Comparison of ENCODE assay signal across 9 mouse cellular contexts in the genomic region with DNA sequence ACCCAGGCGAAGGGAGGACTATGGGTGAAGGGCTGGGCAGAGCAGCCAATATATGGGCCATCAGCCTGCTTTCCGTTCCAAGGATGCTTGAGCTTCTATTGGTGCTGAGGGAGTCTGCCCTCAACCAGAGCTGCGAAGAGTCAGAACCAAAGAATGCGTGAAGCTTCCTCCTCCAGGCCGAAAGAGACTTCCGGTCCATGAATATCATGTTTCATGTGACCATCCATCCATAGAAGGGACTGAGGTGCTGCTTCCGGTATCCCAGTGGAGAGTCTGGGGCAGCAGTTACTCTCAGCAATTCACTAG.
DNase-seq lines count a peak whose midpoint lies in the region; ATAC-seq and TF ChIP-seq lines count a peak whose summit lies in the region.
"Had no signal": no experiment of that assay in that cellular context is flagged by ENCODE, and none has a peak within 500 bp of the region (broad histone marks: within the 10 kb centered on the region; RNA-seq: fewer than 3 reads in every experiment).

No protein-coding gene starts in this region.

- TF ChIP-seq CTCF in heart, postnatal 0 days (IDR thresholded peaks at IDR 0.05; ENCODE audit: low read depth) = no peak
- no peak for TF ChIP-seq CTCF in stomach, postnatal 0 days (IDR thresholded peaks at IDR 0.05; ENCODE audit: low read depth)
- no peak for TF ChIP-seq CTCF in left cerebral cortex, adult 2 months (IDR thresholded peaks at IDR 0.05)

- H3K4me1 ChIP-seq in heart, postnatal 0 days (ENCODE audit: control insufficient read depth, insufficient read depth) = peaks cover 27% of the 10 kb centered on the region
- H3K4me1 ChIP-seq in stomach, embryonic 15.5 days = peaks cover 18% of the 10 kb centered on the region
- H3K4me1 ChIP-seq in stomach, postnatal 0 days (replicated peaks; ENCODE audit: control insufficient read depth, insufficient read depth) = peaks cover 3% of the 10 kb centered on the region; the same call in 1 of the 2 replicates
- peaks cover 33% of the 10 kb centered on the region for H3K4me1 ChIP-seq in hindbrain, embryonic 14.5 days (replicated peaks; ENCODE audit: control insufficient read depth, insufficient read depth, low read length)

- peak overlapping the region; percentile 1; the same call in 1 of the 2 replicates for H3K4me2 ChIP-seq in heart, postnatal 0 days (ENCODE audit: low read depth, low read length)
- H3K4me2 ChIP-seq in stomach, embryonic 15.5 days = peak overlapping the region; percentile 5; the same call in 1 of the 2 replicates
- H3K4me2 ChIP-seq in stomach, postnatal 0 days (replicated peaks; ENCODE audit: low read depth) = no peak overlapping the region
- peak overlapping the region; percentile 37; the same call in 1 of the 2 replicates for H3K4me2 ChIP-seq in hindbrain, embryonic 14.5 days (replicated peaks)

- no peak overlapping the region for H3K9ac ChIP-seq in heart, postnatal 0 days (replicated peaks; ENCODE audit: low read depth, low read length)
- H3K9ac ChIP-seq in stomach, embryonic 15.5 days = no peak overlapping the region
- no peak overlapping the region for H3K9ac ChIP-seq in stomach, postnatal 0 days (ENCODE audit: low read length)
- H3K9ac ChIP-seq in hindbrain, embryonic 14.5 days = no peak overlapping the region

- H3K9me3 ChIP-seq in heart, postnatal 0 days (replicated peaks; ENCODE audit: control insufficient read depth, low read length) = no peaks in the 10 kb centered on the region
- H3K9me3 ChIP-seq in stomach, embryonic 15.5 days = no peaks in the 10 kb centered on the region
- no peaks in the 10 kb centered on the region for H3K9me3 ChIP-seq in stomach, postnatal 0 days (ENCODE audit: control insufficient read depth, low read length)
- no peaks in the 10 kb centered on the region for H3K9me3 ChIP-seq in hindbrain, embryonic 14.5 days (ENCODE audit: control insufficient read depth, low read length)

- WGBS in heart, postnatal 0 days = 45% methylated on average over 7 of the region's 7 CpGs
- WGBS in stomach, embryonic 15.5 days = 50% methylated on average over 7 of the region's 7 CpGs
- 53% methylated on average over 7 of the region's 7 CpGs for WGBS in stomach, postnatal 0 days
- WGBS in hindbrain, embryonic 14.5 days = 59% methylated on average over 7 of the region's 7 CpGs

- no peak for DNase-seq in heart, postnatal 0 days (ENCODE audit: low spot score)
- DNase-seq in heart, adult 18-20 months = no peak
- no peak for DNase-seq in stomach, postnatal 0 days (ENCODE audit: low spot score)
- DNase-seq in hindbrain, embryonic 14.5 days (ENCODE audit: low spot score) = no peak
- no peak for DNase-seq in left cerebral cortex, adult 2 months (ENCODE audit: extremely low spot score in 1 of 2, low spot score in 2 of 2)
- no peak for DNase-seq in spleen, postnatal 36 days (ENCODE audit: low spot score in 2 of 2)
- DNase-seq: adrenal gland, postnatal 25 days had no signal

- TF ChIP-seq EP300 in heart, postnatal 0 days (IDR thresholded peaks at IDR 0.05; ENCODE audit: low read depth) = no peak
- TF ChIP-seq EP300 in stomach, postnatal 0 days (optimal IDR thresholded peaks at IDR 0.05) = no peak

- no peaks in the 10 kb centered on the region for H3K36me3 ChIP-seq in heart, postnatal 0 days (replicated peaks; ENCODE audit: control insufficient read depth, insufficient read depth, low read length)
- no peaks in the 10 kb centered on the region for H3K36me3 ChIP-seq in stomach, embryonic 15.5 days
- H3K36me3 ChIP-seq in stomach, postnatal 0 days (ENCODE audit: control insufficient read depth, insufficient read depth, low read length) = no peaks in the 10 kb centered on the region
- H3K36me3 ChIP-seq in hindbrain, embryonic 14.5 days (replicated peaks; ENCODE audit: control insufficient read depth, insufficient read depth) = no peaks in the 10 kb centered on the region

- intact Hi-C loops in left cerebral cortex, adult 2 months (cut with DNase I) = loop anchor here (10.0 kb wide), 1 partner anchor 530 kb away; no protein-coding TSS in a partner anchor

- no peak overlapping the region for H3K27ac ChIP-seq in heart, postnatal 0 days (ENCODE audit: low read depth)
- no peak overlapping the region for H3K27ac ChIP-seq in stomach, embryonic 15.5 days
- H3K27ac ChIP-seq in stomach, postnatal 0 days (replicated peaks) = no peak overlapping the region
- no peak overlapping the region; the same call in 1 of the 2 replicates for H3K27ac ChIP-seq in hindbrain, embryonic 14.5 days
- H3K27ac ChIP-seq in left cerebral cortex, adult 2 months = no peak overlapping the region

- no peak overlapping the region for H3K4me3 ChIP-seq in heart, postnatal 0 days (ENCODE audit: low read depth, low read length)
- H3K4me3 ChIP-seq in stomach, embryonic 15.5 days (replicated peaks) = no peak overlapping the region
- H3K4me3 ChIP-seq in stomach, postnatal 0 days (ENCODE audit: low read depth, low read length) = no peak overlapping the region
- no peak overlapping the region for H3K4me3 ChIP-seq in hindbrain, embryonic 14.5 days (replicated peaks; ENCODE audit: low read length)
- H3K4me3 ChIP-seq in left cerebral cortex, adult 2 months = no peak overlapping the region

- H3K27me3 ChIP-seq in heart, postnatal 0 days (ENCODE audit: control insufficient read depth, insufficient read depth, low read length) = no peaks in the 10 kb centered on the region
- no peaks in the 10 kb centered on the region for H3K27me3 ChIP-seq in stomach, embryonic 15.5 days (replicated peaks)
- no peaks in the 10 kb centered on the region for H3K27me3 ChIP-seq in stomach, postnatal 0 days (ENCODE audit: control insufficient read depth, insufficient read depth, low read length)
- H3K27me3 ChIP-seq in hindbrain, embryonic 14.5 days (ENCODE audit: control insufficient read depth, insufficient read depth, low read length) = no peaks in the 10 kb centered on the region

- ATAC-seq in heart, postnatal 0 days (ENCODE audit: insufficient read depth, low read depth) = no peak
- no peak; the same call in 1 of the 2 replicates for ATAC-seq in stomach, embryonic 15.5 days (ENCODE audit: insufficient read depth, low FRiP score, low read depth)
- ATAC-seq in stomach, postnatal 0 days (ENCODE audit: low FRiP score, low TSS enrichment) = no peak
- ATAC-seq in hindbrain, embryonic 14.5 days (ENCODE audit: low FRiP score) = no peak
- ATAC-seq: CD4-positive, CD25-positive, alpha-beta regulatory T cell, adult 4 months had no signal
